Mouse (Mus musculus) intestine, embryonic 16.5 days (tissue): ENCODE results near the gene Slc22a26. TPM values are rescaled to one million over a fixed set of nuclear protein-coding genes. Genes with fewer than 3 reads are reported as not detected.
"Not testable (repeated sequence)": the region's sequence is repeated elsewhere in the genome, so short reads cannot be mapped to it uniquely, and the experiment has no call there.

Experiments used
- ATAC-seq: fragments of 200-750 bp; cut with Nextera tagmentation; 2 replicates; pipeline ENCODE4 v1.8.0; 2017; ENCODE audit warnings: moderate TSS enrichment, moderate library complexity
- H3K27ac ChIP-seq: fragments of 300-500 bp; sonication (generic); 2 replicates; pipeline ENCODE4 v1.5.1; 2014; ENCODE audit warnings: mild to moderate bottlenecking, low read length
- H3K27me3 ChIP-seq: fragments of 300-500 bp; sonication (generic); replicated peaks from 2 replicates; pipeline ENCODE4 v1.6.1; 2014; ENCODE audit warnings: low read length, control low read depth, mixed read lengths; ENCODE audit not compliant: control insufficient read depth, insufficient read depth
- H3K36me3 ChIP-seq: fragments of 300-500 bp; sonication (generic); 2 replicates; pipeline ENCODE4 v1.6.1; 2014; ENCODE audit warnings: low read length, control low read depth; ENCODE audit not compliant: control insufficient read depth, insufficient read depth
- H3K4me1 ChIP-seq: fragments of 300-500 bp; sonication (generic); 2 replicates; pipeline ENCODE4 v1.6.1; 2014; ENCODE audit warnings: low read length, control low read depth, mixed read lengths; ENCODE audit not compliant: control insufficient read depth, insufficient read depth
- H3K4me2 ChIP-seq: fragments of 300-500 bp; sonication (generic); 2 replicates; pipeline ENCODE4 v1.6.1; 2014; ENCODE audit warnings: low read depth, low read length, control low read depth
- H3K4me3 ChIP-seq: fragments of 300-500 bp; sonication (generic); 2 replicates; pipeline ENCODE4 v1.5.1; 2014; ENCODE audit warnings: mild to moderate bottlenecking, low read length
- H3K9ac ChIP-seq: fragments of 300-500 bp; sonication (generic); 2 replicates; pipeline ENCODE4 v1.6.1; 2014; ENCODE audit warnings: low read depth, low read length
- H3K9me3 ChIP-seq: fragments of 300-500 bp; sonication (generic); 2 replicates; pipeline ENCODE4 v1.6.1; 2016; ENCODE audit warnings: low read length, control low read depth; ENCODE audit not compliant: control insufficient read depth
- WGBS: fragments of 180-500 bp; shearing (Covaris S2); extraction: QIAGEN DNeasy Blood & Tissue Kit; methylation state at CpG from one replicate; pipeline ENCODE4 v1.1.7; 2014; 5-methylcytosine and 5-hydroxymethylcytosine counted together
- polyA plus RNA-seq: library from polyadenylated mRNA; unstranded; fragments of >200 nt; fragmentation: Nextera tagmentation; extraction: Ambion mirVana; gene quantifications from 2 replicates; pipeline ENCODE4 v1.2.1, GENCODE M21; 2015

Slc22a26 gene
- not detected in 2 replicates for polyA plus RNA-seq

DNA sequence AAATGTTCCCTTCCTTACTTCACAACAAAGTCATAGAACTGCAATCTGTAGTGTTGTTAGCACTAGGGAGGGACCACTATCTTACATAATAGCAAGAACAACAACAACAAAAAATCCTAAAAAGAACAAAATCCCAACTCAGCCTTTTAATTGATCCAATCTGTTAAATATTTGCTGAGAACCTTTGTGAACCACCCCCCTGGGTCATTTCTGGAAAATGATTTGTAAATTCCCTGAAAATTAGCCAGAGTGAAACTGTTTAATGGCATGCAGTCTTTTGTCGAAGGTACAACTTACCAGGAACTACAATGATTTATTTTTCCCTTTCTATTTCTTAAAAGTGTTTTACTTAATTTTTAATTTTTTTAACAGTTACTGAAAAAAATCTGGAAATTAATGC, at the start of gene Slc22a26:
Gene Slc22a26 (minus strand): TSS at position 97 of the 400 bp plus-strand sequence.
- 78% methylated on average over 1 of the region's 1 CpGs for whole genome bisulfite sequencing
- Histone ChIP-seq H3K4me1 (no peaks in the 10 kb centered on the region), H3K36me3 (no peaks in the 10 kb centered on the region), H3K27me3 (no peaks in the 10 kb centered on the region), H3K4me2 (no peak within 1 kb of the TSS), H3K27ac (no peak within 1 kb of the TSS), H3K9me3 (no peaks in the 10 kb centered on the region), H3K9ac (no peak within 1 kb of the TSS), H3K4me3 (no peak within 1 kb of the TSS)
- no peak for ATAC-seq

DNA sequence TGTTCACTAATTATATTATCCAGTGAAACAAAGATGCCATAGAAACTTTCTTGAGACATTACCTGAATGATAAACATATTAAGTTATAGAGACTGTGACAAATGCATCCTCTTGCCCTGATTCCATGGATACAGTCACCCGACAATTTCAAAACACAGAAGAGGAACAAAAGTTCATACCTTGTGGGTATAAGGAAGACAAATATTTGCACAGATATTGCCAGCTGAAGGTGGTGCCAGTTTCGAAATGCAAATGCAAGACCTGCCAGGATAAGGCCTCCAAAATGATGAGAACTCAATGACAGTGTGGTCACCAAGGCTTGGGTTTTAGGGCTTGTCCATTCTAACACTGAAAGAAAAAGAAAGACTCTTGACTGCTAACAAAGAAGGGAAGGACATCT, 27.4 kb upstream of the Slc22a26 start:
- Histone ChIP-seq H3K4me3 (no peak overlapping the region), H3K9me3 (no peaks in the 10 kb centered on the region), H3K27ac (no peak overlapping the region), H3K4me2 (no peak overlapping the region), H3K27me3 (no peaks in the 10 kb centered on the region), H3K36me3 (no peaks in the 10 kb centered on the region), H3K9ac (no peak overlapping the region), H3K4me1 (no peaks in the 10 kb centered on the region)
- no peak for ATAC-seq
- 73% methylated on average over 2 of the region's 2 CpGs for WGBS

DNA sequence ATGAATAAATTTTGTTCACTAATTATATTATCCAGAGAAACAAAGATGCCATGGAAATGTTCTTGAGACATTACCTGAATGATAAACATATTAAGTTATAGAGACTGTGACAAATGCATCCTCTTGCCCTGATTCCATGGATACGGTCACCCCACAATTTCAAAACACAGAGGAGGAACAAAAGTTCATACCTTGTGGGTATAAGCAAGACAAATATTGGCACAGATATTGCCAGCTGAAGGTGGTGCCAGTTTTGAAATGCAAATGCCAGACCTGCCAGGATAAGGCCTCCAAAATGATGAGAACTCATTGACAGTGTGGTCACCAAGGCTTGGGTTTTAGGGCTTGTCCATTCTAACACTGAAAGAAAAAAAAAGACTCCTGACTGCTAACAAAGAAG, 11.9 kb downstream of the Slc22a26 start:
- no peak overlapping the region for H3K27ac ChIP-seq
- H3K4me1 ChIP-seq, result no peaks in the 10 kb centered on the region
- no peak overlapping the region for H3K9ac ChIP-seq
- ATAC-seq, result no peak
- no peaks in the 10 kb centered on the region for H3K36me3 ChIP-seq
- no peak overlapping the region for H3K4me2 ChIP-seq
- no peaks in the 10 kb centered on the region for H3K27me3 ChIP-seq
- 85% methylated on average over 1 of the region's 1 CpGs for WGBS
- no peaks in the 10 kb centered on the region for H3K9me3 ChIP-seq
- H3K4me3 ChIP-seq, result no peak overlapping the region

GRCm38 (mm10) chr19:7775306-7775705, 27.2 kb downstream of the Slc22a26 start:
- ATAC-seq, result no peak
- no peak overlapping the region for H3K27ac ChIP-seq
- no peak overlapping the region for H3K4me3 ChIP-seq
- H3K4me2 ChIP-seq, result no peak overlapping the region
- H3K36me3 ChIP-seq, result no peaks in the 10 kb centered on the region
- no peaks in the 10 kb centered on the region for H3K27me3 ChIP-seq
- WGBS, result 81% methylated on average over 4 of the region's 4 CpGs
- no peaks in the 10 kb centered on the region for H3K9me3 ChIP-seq
- H3K4me1 ChIP-seq, result no peaks in the 10 kb centered on the region
- H3K9ac ChIP-seq, result no peak overlapping the region

DNA sequence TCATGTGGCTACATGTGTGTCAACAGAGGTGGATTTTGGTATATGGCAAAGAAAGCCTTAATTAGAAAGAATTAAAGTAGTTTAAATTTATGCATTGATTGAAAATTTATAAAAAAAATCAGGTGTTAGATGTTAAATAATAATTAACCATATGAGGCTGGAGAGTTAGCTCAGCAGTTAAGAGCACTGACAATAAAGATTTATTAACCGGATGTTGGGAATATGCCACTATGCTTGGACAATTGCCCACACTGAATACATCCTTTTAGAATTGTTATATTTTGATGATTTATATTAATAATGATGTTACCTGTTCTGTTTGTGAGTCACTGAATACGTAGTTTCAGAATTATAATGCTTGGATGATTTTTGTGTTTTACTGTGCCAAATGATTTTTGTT, 36.3 kb downstream of the Slc22a26 start:
- no peaks in the 10 kb centered on the region for H3K4me1 ChIP-seq
- H3K27me3 ChIP-seq, result no peaks in the 10 kb centered on the region
- H3K27ac ChIP-seq, result no peak overlapping the region
- H3K4me2 ChIP-seq, result no peak overlapping the region
- H3K36me3 ChIP-seq, result no peaks in the 10 kb centered on the region
- 74% methylated on average over 2 of the region's 2 CpGs for WGBS
- H3K9me3 ChIP-seq, result no peaks in the 10 kb centered on the region
- H3K9ac ChIP-seq, result no peak overlapping the region
- no peak overlapping the region for H3K4me3 ChIP-seq
- ATAC-seq, result peak; percentile 81

DNA sequence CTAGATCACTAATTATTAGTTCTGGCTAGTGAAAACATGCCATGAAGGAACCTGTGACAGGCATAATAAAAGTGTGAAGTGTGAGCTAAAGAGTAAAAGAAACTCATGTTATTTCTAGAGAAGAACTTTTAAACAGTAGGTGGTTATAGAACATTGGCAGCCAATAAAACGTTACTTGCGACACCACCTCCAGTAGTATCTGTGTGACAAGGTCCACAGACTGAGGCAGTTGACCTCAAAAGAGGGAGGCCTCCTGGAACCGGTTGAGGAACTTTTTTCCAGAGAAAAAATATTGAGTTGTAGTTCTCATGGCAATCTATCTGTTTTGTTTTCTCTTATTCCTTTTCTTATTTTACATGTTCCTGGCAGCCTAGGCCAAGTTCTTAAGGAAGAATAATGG, 36.9 kb downstream of the Slc22a26 start:
- no peak overlapping the region for H3K4me3 ChIP-seq
- H3K4me1 ChIP-seq, result no peaks in the 10 kb centered on the region
- no peak overlapping the region for H3K4me2 ChIP-seq
- WGBS, result 72% methylated on average over 3 of the region's 3 CpGs
- H3K9me3 ChIP-seq, result no peaks in the 10 kb centered on the region
- no peak overlapping the region for H3K27ac ChIP-seq
- ATAC-seq, result peak; percentile 95
- H3K36me3 ChIP-seq, result no peaks in the 10 kb centered on the region
- no peak overlapping the region for H3K9ac ChIP-seq
- no peaks in the 10 kb centered on the region for H3K27me3 ChIP-seq

GRCm38 (mm10) chr19:7753371-7753770, 49.1 kb downstream of the Slc22a26 start:
- H3K4me3 ChIP-seq, ATAC-seq, H3K36me3 ChIP-seq, H3K4me2 ChIP-seq, H3K4me1 ChIP-seq, H3K27me3 ChIP-seq, H3K9me3 ChIP-seq, H3K27ac ChIP-seq, H3K9ac ChIP-seq: not testable (repeated sequence)
- WGBS, result 67% methylated on average over 13 of the region's 13 CpGs

Other genes starting within 250 kb of the Slc22a26 start
- 5.5 and 7.2 TPM in 2 replicates for gene Pla2g16, start 245.2 kb downstream of the Slc22a26 start, polyA plus RNA-seq
- gene Lgals12, start 195.5 kb downstream of the Slc22a26 start, polyA plus RNA-seq, result 1.8 and 2.0 TPM in 2 replicates
- gene Hrasls5, start 190.1 kb downstream of the Slc22a26 start, polyA plus RNA-seq, result not detected in 2 replicates
- gene Slc22a19, start 91.4 kb downstream of the Slc22a26 start, polyA plus RNA-seq, result not detected in 2 replicates
- gene Slc22a27, start 163.4 kb upstream of the Slc22a26 start, polyA plus RNA-seq, result not detected in 2 replicates